Mouse (Mus musculus): ENCODE data around the gene Cisd1. TPM values are rescaled to one million over a fixed set of nuclear protein-coding genes. Genes with fewer than 3 reads are reported as not detected.
"Not testable (repeated sequence)": the region's sequence is repeated elsewhere in the genome, so short reads cannot be mapped to it uniquely, and the experiment has no call there.

Gene Cisd1
- 61.9 and 69.4 TPM in 2 replicates for polyA plus RNA-seq (2015; fragmentation: Nextera tagmentation; extraction: Ambion mirVana)

DNA sequence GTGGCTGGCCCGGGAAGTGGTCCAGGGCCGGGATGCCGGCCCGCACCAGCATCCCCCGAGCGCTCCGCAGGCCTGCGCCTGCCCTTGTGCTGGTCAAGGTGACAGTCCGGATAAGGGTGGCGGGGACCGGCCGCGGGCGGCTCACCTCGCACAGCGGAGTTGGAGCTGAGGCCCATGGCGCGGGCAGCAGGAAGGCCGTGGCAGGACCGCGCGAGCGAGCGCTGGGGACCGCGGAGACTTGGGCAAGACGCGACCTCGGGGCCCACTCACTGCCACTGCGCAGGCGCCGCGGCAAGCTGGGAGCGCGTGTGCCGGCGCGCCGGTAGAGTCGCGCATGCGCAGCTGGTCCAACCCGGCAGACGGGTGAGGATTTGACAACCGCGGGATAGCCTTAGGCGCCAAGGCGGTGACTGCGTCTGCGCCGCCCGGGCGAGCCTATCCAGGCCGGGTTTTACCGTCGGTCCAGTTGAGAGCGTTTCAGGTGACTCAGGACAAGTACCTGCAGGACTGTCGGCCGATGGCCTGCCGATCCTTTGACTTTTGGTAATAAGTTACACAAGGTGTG lies at the start of gene Cisd1:
Gene Cisd1 (minus strand): TSS at position 376 of the 565 bp plus-strand sequence.
- WGBS (ENCODE audit: insufficient replicate concordance), result under 1% methylated on average over 60 of the region's 60 CpGs
- Histone ChIP-seq H3K27me3 (ENCODE audit: control insufficient read depth, insufficient read depth, low read depth, low read length) (no peaks in the 10 kb centered on the region), H3K36me3 (ENCODE audit: control insufficient read depth, insufficient read depth) (no peaks in the 10 kb centered on the region), H3K4me3 (ENCODE audit: low read depth, low read length) (peak within 1 kb of the TSS; percentile 94), H3K27ac (ENCODE audit: low read length) (peak within 1 kb of the TSS; percentile 83), H3K4me2 (ENCODE audit: low read depth, low read length) (peak within 1 kb of the TSS; percentile 91), H3K9ac (ENCODE audit: low read depth, low read length) (peak within 1 kb of the TSS; percentile 93), H3K4me1 (ENCODE audit: control insufficient read depth, low read depth, low read length) (peaks cover 48% of the 10 kb centered on the region), H3K9me3 (replicated peaks; ENCODE audit: control insufficient read depth, low read length) (no peaks in the 10 kb centered on the region)
- peak; percentile 73 for ATAC-seq (ENCODE audit: low read depth)

DNA sequence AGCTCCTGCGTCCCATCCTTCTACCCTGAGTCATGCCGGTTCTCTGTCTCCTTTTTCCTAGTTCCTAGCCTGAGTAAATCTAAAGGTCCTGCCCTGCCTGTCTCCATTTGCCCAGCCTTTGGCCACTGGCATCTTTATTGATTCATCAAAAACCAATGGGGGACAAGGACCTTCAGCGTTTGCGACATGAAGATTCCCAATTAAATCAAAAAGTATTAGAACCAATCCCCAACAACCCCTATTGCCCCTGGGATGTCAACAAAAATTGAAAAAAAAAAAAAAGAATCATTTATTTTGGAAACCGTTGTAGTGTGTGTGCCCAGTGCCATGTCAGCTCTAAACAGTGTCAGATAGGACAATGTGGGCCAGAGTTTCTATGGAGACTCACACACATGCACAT lies 44.6 kb upstream of the Cisd1 start:
- Histone ChIP-seq H3K4me1 (ENCODE audit: control insufficient read depth, low read depth, low read length) (no peaks in the 10 kb centered on the region), H3K36me3 (ENCODE audit: control insufficient read depth, insufficient read depth) (no peaks in the 10 kb centered on the region), H3K4me2 (ENCODE audit: low read depth, low read length) (no peak overlapping the region), H3K27me3 (ENCODE audit: control insufficient read depth, insufficient read depth, low read depth, low read length) (no peaks in the 10 kb centered on the region), H3K27ac (ENCODE audit: low read length) (no peak overlapping the region), H3K4me3 (ENCODE audit: low read depth, low read length) (no peak overlapping the region), H3K9me3 (replicated peaks; ENCODE audit: control insufficient read depth, low read length) (no peaks in the 10 kb centered on the region), H3K9ac (ENCODE audit: low read depth, low read length) (no peak overlapping the region)
- WGBS (ENCODE audit: insufficient replicate concordance), result 81% methylated on average over 5 of the region's 5 CpGs
- no peak for ATAC-seq (ENCODE audit: low read depth)

DNA sequence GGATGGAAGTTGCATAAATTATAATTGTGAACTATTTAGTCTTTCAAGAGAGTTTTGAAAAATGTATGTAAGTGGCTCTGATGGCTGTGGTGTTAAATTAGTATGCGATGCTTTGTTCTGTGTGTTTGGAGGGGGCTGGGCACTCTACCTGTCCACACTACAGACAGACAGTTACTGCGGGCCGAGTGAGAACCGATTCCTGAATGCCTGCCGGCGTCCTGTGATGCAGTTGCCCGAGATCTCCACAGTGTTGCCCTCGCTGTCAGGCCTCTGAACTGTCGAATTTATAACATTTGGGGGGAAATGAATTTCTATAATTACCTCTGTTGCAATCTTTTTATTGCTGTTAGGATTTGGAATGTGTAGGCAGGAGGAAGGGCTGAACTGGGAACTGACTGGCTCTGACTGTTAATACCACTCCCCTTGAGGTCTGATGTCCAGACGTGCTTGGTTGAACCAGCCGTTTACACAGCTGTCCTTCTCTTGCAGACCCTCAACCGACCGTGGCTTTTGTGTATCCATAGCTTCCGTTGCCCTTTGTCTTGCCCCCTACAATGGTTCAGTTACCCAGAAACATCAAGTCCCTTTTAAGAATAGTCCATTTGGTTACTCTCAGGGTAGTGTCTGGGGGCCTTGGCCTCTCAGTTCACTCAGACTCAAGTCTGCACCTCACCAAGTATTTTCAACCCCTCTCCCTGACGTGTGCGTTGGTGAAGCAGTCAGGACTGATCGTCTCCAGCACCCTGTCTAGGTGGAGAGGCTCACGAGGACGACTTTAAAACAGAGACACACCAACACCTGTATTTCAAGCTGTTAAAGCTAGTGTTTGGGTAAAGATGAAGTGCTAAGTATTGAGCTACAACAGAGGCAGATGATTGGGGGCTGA lies 39.6 kb upstream of the Cisd1 start:
- Histone ChIP-seq H3K9ac (ENCODE audit: low read depth, low read length) (no peak overlapping the region), H3K27me3 (ENCODE audit: control insufficient read depth, insufficient read depth, low read depth, low read length) (no peaks in the 10 kb centered on the region), H3K36me3 (ENCODE audit: control insufficient read depth, insufficient read depth) (peaks cover 5% of the 10 kb centered on the region; the same call in 1 of the 2 replicates), H3K27ac (ENCODE audit: low read length) (no peak overlapping the region), H3K4me3 (ENCODE audit: low read depth, low read length) (no peak overlapping the region), H3K9me3 (replicated peaks; ENCODE audit: control insufficient read depth, low read length) (no peaks in the 10 kb centered on the region), H3K4me2 (ENCODE audit: low read depth, low read length) (no peak overlapping the region), H3K4me1 (ENCODE audit: control insufficient read depth, low read depth, low read length) (no peaks in the 10 kb centered on the region)
- WGBS (ENCODE audit: insufficient replicate concordance), result 71% methylated on average over 19 of the region's 19 CpGs
- no peak for ATAC-seq (ENCODE audit: low read depth)

DNA sequence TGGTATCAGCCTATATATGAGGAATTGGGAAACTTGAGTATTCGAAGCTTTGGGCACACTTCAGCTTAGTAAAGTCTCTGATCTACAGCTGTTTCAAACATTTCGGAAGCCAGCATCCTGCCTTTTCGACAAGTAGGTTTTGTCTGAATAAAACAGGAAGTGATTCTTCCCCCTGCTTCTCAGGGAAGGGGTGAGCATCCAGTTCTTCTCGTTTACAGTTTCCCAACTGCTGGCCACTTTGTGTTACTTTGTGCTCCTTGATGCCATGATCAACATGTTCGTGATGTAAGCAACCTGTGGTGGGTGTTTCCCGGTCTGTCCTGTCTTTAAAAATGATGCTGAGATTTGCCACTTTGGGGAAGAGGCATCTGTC lies 38.8 kb upstream of the Cisd1 start:
- WGBS (ENCODE audit: insufficient replicate concordance), result 60% methylated on average over 6 of the region's 6 CpGs
- H3K27me3 ChIP-seq (ENCODE audit: control insufficient read depth, insufficient read depth, low read depth, low read length); H3K4me2 ChIP-seq (ENCODE audit: low read depth, low read length); H3K27ac ChIP-seq (ENCODE audit: low read length); H3K4me3 ChIP-seq (ENCODE audit: low read depth, low read length); H3K36me3 ChIP-seq (ENCODE audit: control insufficient read depth, insufficient read depth); H3K9ac ChIP-seq (ENCODE audit: low read depth, low read length); H3K9me3 ChIP-seq (replicated peaks; ENCODE audit: control insufficient read depth, low read length); ATAC-seq (ENCODE audit: low read depth); H3K4me1 ChIP-seq (ENCODE audit: control insufficient read depth, low read depth, low read length): not testable (repeated sequence)

GRCm38 (mm10) chr10:71382858-71383551 lies 38.3 kb upstream of the Cisd1 start:
- Histone ChIP-seq H3K4me3 (ENCODE audit: low read depth, low read length) (no peak overlapping the region), H3K27me3 (ENCODE audit: control insufficient read depth, insufficient read depth, low read depth, low read length) (no peaks in the 10 kb centered on the region), H3K36me3 (ENCODE audit: control insufficient read depth, insufficient read depth) (peaks cover 10% of the 10 kb centered on the region), H3K4me2 (ENCODE audit: low read depth, low read length) (no peak overlapping the region), H3K9me3 (replicated peaks; ENCODE audit: control insufficient read depth, low read length) (no peaks in the 10 kb centered on the region), H3K4me1 (ENCODE audit: control insufficient read depth, low read depth, low read length) (no peaks in the 10 kb centered on the region), H3K27ac (ENCODE audit: low read length) (no peak overlapping the region), H3K9ac (ENCODE audit: low read depth, low read length) (no peak overlapping the region)
- ATAC-seq (ENCODE audit: low read depth), result no peak
- WGBS (ENCODE audit: insufficient replicate concordance), result 76% methylated on average over 8 of the region's 8 CpGs

- 77% methylated on average over 7 of the region's 7 CpGs for WGBS (ENCODE audit: insufficient replicate concordance)
- H3K27ac ChIP-seq (ENCODE audit: low read length), result no peak overlapping the region
- no peak overlapping the region for H3K4me2 ChIP-seq (ENCODE audit: low read depth, low read length)
- H3K36me3 ChIP-seq (ENCODE audit: control insufficient read depth, insufficient read depth), result peaks cover 10% of the 10 kb centered on the region
- H3K4me3 ChIP-seq (ENCODE audit: low read depth, low read length), result no peak overlapping the region
- no peaks in the 10 kb centered on the region for H3K27me3 ChIP-seq (ENCODE audit: control insufficient read depth, insufficient read depth, low read depth, low read length)
- no peaks in the 10 kb centered on the region for H3K4me1 ChIP-seq (ENCODE audit: control insufficient read depth, low read depth, low read length)
- no peak for ATAC-seq (ENCODE audit: low read depth)
- no peaks in the 10 kb centered on the region for H3K9me3 ChIP-seq (replicated peaks; ENCODE audit: control insufficient read depth, low read length)
- no peak overlapping the region for H3K9ac ChIP-seq (ENCODE audit: low read depth, low read length)
These were observed 37.4 kb upstream of the Cisd1 start for GRCm38 (mm10) chr10:71382109-71382508.

- WGBS (ENCODE audit: insufficient replicate concordance), result 85% methylated on average over 29 of the region's 29 CpGs
- Histone ChIP-seq H3K9me3 (replicated peaks; ENCODE audit: control insufficient read depth, low read length) (no peaks in the 10 kb centered on the region), H3K27me3 (ENCODE audit: control insufficient read depth, insufficient read depth, low read depth, low read length) (no peaks in the 10 kb centered on the region), H3K4me3 (ENCODE audit: low read depth, low read length) (no peak overlapping the region), H3K27ac (ENCODE audit: low read length) (no peak overlapping the region), H3K4me1 (ENCODE audit: control insufficient read depth, low read depth, low read length) (no peaks in the 10 kb centered on the region), H3K9ac (ENCODE audit: low read depth, low read length) (no peak overlapping the region), H3K36me3 (ENCODE audit: control insufficient read depth, insufficient read depth) (peaks cover 10% of the 10 kb centered on the region), H3K4me2 (ENCODE audit: low read depth, low read length) (no peak overlapping the region)
- ATAC-seq (ENCODE audit: low read depth), result no peak
These were observed 36.8 kb upstream of the Cisd1 start for GRCm38 (mm10) chr10:71381471-71382033.

GRCm38 (mm10) chr10:71380406-71380805 lies 35.7 kb upstream of the Cisd1 start:
- Histone ChIP-seq H3K27ac (ENCODE audit: low read length) (no peak overlapping the region), H3K4me3 (ENCODE audit: low read depth, low read length) (no peak overlapping the region), H3K36me3 (ENCODE audit: control insufficient read depth, insufficient read depth) (peaks cover 10% of the 10 kb centered on the region), H3K4me1 (ENCODE audit: control insufficient read depth, low read depth, low read length) (no peaks in the 10 kb centered on the region), H3K9ac (ENCODE audit: low read depth, low read length) (no peak overlapping the region), H3K9me3 (replicated peaks; ENCODE audit: control insufficient read depth, low read length) (no peaks in the 10 kb centered on the region), H3K27me3 (ENCODE audit: control insufficient read depth, insufficient read depth, low read depth, low read length) (no peaks in the 10 kb centered on the region), H3K4me2 (ENCODE audit: low read depth, low read length) (no peak overlapping the region)
- ATAC-seq (ENCODE audit: low read depth), result no peak
- 83% methylated on average over 7 of the region's 7 CpGs for WGBS (ENCODE audit: insufficient replicate concordance)

All from liver, embryonic 16.5 days (tissue).